Mouse (Mus musculus) liver, adult 2 months (tissue): ENCODE measurements around the gene Hist2h2bb. TPM values are rescaled to one million over a fixed set of nuclear protein-coding genes. Genes with fewer than 3 reads are reported as not detected.

Source experiments
- DNase-seq: peaks from one replicate; pipeline ENCODE4 v3.0.0-alpha.2; 2011; ENCODE audit warnings: low read depth, low spot score; ENCODE audit errors: extremely low read depth
- H3K27ac ChIP-seq: fragments of 200-500 bp; replicated peaks from 2 replicates; pipeline ENCODE4 v1.5.1; 2012; ENCODE audit warnings: low read depth, mild to moderate bottlenecking, control low read depth, inconsistent platforms, low read length; ENCODE audit not compliant: insufficient read depth
- H3K27me3 ChIP-seq: fragments of 200-500 bp; 2 replicates; pipeline ENCODE4 v1.6.1; 2012; ENCODE audit warnings: mild to moderate bottlenecking, moderate library complexity, low read length, inconsistent platforms; ENCODE audit not compliant: control insufficient read depth, insufficient read depth
- H3K36me3 ChIP-seq: fragments of 200-500 bp; 2 replicates; pipeline ENCODE4 v1.6.1; 2012; ENCODE audit warnings: low read length, inconsistent platforms; ENCODE audit not compliant: control insufficient read depth, insufficient read depth
- H3K4me1 ChIP-seq: fragments of 200-500 bp; 2 replicates; pipeline ENCODE4 v1.6.1; 2011; ENCODE audit warnings: low read length; ENCODE audit not compliant: control insufficient read depth, insufficient read depth
- H3K4me3 ChIP-seq: fragments of 200-500 bp; 2 replicates; pipeline ENCODE4 v1.5.1; 2011; ENCODE audit warnings: low read depth, mild to moderate bottlenecking, control low read depth, low read length, moderate library complexity; ENCODE audit not compliant: insufficient read depth
- H3K79me2 ChIP-seq: fragments of 200-500 bp; 2 replicates; pipeline ENCODE4 v1.6.1; 2012; ENCODE audit warnings: inconsistent platforms, mild to moderate bottlenecking, low read length, moderate library complexity; ENCODE audit not compliant: control insufficient read depth, insufficient read depth
- H3K9ac ChIP-seq: fragments of 200-500 bp; 2 replicates; pipeline ENCODE4 v1.6.1; 2012; ENCODE audit warnings: low read depth, mild to moderate bottlenecking, control low read depth, inconsistent platforms, low read length
- CTCF ChIP-seq: fragments of 200-500 bp; IDR thresholded peaks from 2 replicates; pipeline ENCODE4 v1.5.1; 2011; ENCODE audit warnings: low read depth, low read length, control low read depth
- POLR2A ChIP-seq: fragments of 200-500 bp; IDR thresholded peaks from 2 replicates; pipeline ENCODE4 v1.6.1; 2011; ENCODE audit warnings: low read length, control low read depth; ENCODE audit not compliant: insufficient read depth; ENCODE audit errors: extremely low read depth
- WGBS: fragments of 180-500 bp; shearing (Covaris S2); methylation state at CpG from one replicate; pipeline ENCODE4 v1.1.7; 2018; 5-methylcytosine and 5-hydroxymethylcytosine counted together
- polyA plus RNA-seq: library from polyadenylated mRNA; depleted of rRNA; stranded (reverse); fragments of >200 nt; gene quantifications from 2 replicates; pipeline ENCODE4 v1.2.3, GENCODE M21; 2012
- total RNA-seq: library from RNA; depleted of rRNA; stranded (reverse); fragments of >200 nt; gene quantifications from 2 replicates; pipeline ENCODE4 v1.2.3, GENCODE M21; 2014

Hist2h2bb gene
- total and polyA plus RNA-seq, 2 experiments, result 30.4 TPM; not detected in 1

DNA sequence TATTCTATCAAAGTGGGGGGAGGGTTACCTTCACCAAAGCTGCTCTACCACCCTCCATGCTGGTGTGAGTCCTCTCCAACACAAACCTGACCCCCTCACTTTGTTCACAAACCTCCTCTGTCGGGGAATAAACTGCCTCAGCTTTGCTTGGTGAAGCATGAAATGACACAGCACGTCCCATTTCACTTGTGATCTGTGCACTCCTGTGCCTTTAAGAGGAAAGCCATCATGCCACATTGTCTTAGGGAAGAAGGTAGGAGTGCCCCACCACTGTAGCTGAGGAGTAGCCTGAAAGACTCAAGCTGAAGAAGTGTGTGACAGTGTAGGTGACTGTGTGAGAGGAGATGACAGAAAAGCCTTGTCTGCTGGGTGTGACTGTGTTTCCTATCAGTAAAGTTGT lies 44.1 kb upstream of the Hist2h2bb start:
- TF ChIP-seq CTCF (no peak), POLR2A (no peak)
- H3K79me2 ChIP-seq, result no peaks in the 10 kb centered on the region
- no peak overlapping the region for H3K27ac ChIP-seq
- DNase-seq, result no peak
- 76% methylated on average over 2 of the region's 2 CpGs for WGBS
- H3K4me3 ChIP-seq, result no peak overlapping the region
- no peaks in the 10 kb centered on the region for H3K27me3 ChIP-seq
- H3K9ac ChIP-seq, result no peak overlapping the region
- no peaks in the 10 kb centered on the region for H3K36me3 ChIP-seq
- H3K4me1 ChIP-seq, result peaks cover 6% of the 10 kb centered on the region; the same call in 1 of the 2 replicates

DNA sequence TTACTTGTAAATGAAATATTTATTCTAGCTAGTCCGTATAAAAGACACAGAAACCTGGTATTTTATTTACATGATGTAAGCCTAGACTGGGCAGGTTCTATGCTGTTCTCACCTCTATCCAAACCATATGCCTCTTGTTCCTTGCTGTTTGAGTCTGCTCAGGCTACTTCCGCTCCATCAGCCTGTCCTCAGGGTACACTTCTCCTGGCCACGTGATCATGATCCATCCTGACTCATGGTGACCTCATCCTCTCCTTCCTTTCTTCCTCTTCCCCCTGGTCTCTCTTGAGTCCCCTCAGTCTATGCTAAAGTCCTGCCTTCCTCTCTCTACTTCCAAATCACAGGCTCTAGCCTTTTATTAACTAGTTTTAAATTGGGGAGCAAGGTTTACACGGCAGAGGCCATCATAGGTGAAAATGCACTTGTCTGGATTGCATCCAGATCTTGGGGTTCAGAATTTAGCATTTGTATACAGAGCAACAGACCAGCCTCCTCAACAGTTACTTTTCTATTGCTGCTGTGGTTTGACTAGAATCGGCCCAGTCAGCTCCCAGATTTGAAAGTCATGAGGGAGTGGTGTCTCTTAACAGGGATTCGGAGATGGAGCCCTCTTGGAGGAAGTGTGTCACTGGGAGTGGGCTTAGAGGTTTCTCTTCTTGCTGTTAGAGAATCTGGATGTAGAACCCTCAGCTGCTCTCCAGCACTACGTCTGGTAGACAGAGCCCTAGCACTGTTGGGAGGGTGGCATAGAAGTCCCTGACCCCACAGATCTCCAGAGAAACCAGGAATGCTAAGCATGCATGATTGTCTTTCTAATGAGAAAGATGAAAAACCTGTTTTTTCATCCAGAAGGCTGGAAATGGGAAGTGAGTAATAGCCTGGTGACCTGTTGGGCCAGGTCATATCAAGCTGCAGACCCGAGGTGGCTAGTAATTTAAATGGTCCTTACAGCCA lies 42.6 kb upstream of the Hist2h2bb start:
- Histone ChIP-seq H3K4me3 (no peak overlapping the region), H3K36me3 (no peaks in the 10 kb centered on the region), H3K27ac (no peak overlapping the region), H3K4me1 (peaks cover 3% of the 10 kb centered on the region; the same call in 1 of the 2 replicates), H3K79me2 (no peaks in the 10 kb centered on the region), H3K27me3 (no peaks in the 10 kb centered on the region), H3K9ac (no peak overlapping the region)
- WGBS, result 74% methylated on average over 8 of the region's 8 CpGs
- TF ChIP-seq CTCF (no peak), POLR2A (no peak)
- no peak for DNase-seq

DNA sequence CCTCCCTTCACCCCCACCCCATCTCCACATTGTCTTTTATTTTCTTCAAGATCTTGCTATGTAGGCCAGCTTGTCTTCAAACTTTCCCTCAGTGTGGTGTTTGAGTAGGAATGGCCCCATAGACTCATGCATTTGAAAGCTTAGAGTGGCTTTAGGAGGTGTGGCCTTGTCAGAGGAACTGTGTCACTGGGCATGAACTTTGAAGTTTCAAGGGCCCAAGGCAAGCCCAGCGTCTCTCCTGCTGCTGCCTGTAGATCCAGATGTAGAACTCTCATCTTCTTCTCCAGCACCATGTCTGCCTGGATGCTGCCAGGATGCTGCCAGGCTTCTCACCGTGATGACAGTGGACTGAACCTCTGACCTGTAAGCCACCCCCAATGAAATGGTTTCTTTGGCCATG lies 40.7 kb upstream of the Hist2h2bb start:
- Histone ChIP-seq H3K27me3 (no peaks in the 10 kb centered on the region), H3K4me3 (no peak overlapping the region), H3K9ac (no peak overlapping the region), H3K27ac (no peak overlapping the region), H3K79me2 (no peaks in the 10 kb centered on the region), H3K4me1 (no peaks in the 10 kb centered on the region), H3K36me3 (no peaks in the 10 kb centered on the region)
- no peak for TF ChIP-seq POLR2A
- TF ChIP-seq CTCF, result no peak
- WGBS, result 74% methylated on average over 2 of the region's 2 CpGs
- DNase-seq, result no peak

DNA sequence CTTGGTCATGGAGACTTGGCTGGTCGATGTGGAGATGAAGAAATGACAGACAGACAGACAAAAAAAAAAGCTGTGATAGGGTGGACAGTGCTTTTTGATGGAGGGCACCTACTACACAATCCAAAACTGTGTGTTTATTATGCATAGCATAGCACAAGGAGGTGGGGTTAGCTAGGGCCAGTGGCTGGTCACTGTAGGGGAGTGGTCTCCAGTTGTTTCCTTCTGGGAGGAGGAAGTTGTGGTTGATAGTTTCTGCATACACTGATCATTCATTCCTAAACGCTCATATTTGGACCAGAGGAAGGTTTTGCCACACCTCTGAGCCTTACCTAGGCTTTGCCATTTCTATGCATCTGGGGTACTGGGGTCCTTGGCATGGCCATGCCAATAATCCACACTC lies 39.1 kb upstream of the Hist2h2bb start:
- WGBS, result 78% methylated on average over 2 of the region's 2 CpGs

DNA sequence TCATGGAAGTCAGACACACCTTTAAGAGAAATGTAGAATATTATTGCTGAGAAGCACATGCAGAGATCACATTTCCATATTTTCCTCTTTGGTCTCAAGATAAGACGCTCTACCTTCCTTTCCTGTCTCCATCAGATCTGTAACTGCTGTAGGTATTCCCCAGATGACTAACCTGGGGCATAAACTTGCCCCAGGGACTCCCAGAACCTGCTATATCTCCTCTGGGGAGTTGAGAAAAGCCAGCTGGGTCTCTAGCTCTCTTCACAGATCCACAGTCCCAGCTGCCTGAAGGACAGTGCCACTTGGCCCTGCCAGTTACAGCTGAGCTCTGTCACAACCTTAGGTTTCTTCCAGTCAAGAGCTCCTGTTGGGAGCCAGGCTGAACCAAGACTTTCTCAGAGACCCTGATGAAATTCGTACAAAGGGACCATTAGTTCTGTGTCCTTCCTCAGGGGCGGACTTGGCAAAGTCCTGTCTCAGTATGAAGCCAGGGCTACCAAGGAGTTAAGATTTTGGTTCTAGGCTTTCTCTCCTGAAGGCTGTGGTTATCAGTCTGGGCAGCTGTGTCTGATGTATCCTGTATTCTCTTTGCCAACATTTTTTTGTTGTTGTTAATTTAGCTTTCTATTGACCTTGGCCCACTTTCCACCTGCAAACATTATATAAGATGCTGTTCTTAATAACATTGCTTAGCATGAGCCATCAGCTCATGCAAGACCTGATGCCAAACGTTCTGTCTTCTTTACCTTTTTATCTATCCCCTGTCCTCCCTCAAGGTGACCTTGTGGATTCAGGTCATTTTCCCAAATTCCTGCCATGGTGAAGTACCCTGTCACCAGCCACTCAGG lies 38.4 kb upstream of the Hist2h2bb start:
- DNase-seq, result no peak
- H3K79me2 ChIP-seq, result no peaks in the 10 kb centered on the region
- H3K27ac ChIP-seq, result no peak overlapping the region
- H3K36me3 ChIP-seq, result no peaks in the 10 kb centered on the region
- WGBS, result 76% methylated on average over 4 of the region's 4 CpGs
- H3K9ac ChIP-seq, result no peak overlapping the region
- H3K27me3 ChIP-seq, result no peaks in the 10 kb centered on the region
- no peak overlapping the region for H3K4me3 ChIP-seq
- H3K4me1 ChIP-seq, result no peaks in the 10 kb centered on the region
- no peak for TF ChIP-seq POLR2A
- TF ChIP-seq CTCF, result no peak

More for the DNA sequence above, 39.1 kb upstream of the Hist2h2bb start:
- no peak overlapping the region for H3K9ac ChIP-seq
- no peak overlapping the region for H3K4me3 ChIP-seq
- H3K4me1 ChIP-seq, result no peaks in the 10 kb centered on the region
- H3K79me2 ChIP-seq, result no peaks in the 10 kb centered on the region
- DNase-seq, result no peak
- no peaks in the 10 kb centered on the region for H3K36me3 ChIP-seq
- H3K27ac ChIP-seq, result no peak overlapping the region
- H3K27me3 ChIP-seq, result no peaks in the 10 kb centered on the region
- TF ChIP-seq POLR2A (no peak), CTCF (no peak)
